Mouse (Mus musculus) retina, postnatal 7 days (tissue): ENCODE measurements around the gene Casz1.

Experiments
- DNase-seq: peaks from one replicate; pipeline ENCODE4 v3.0.0-alpha.2; 2012; ENCODE audit warnings: low read depth, low spot score

Casz1 gene

DNA sequence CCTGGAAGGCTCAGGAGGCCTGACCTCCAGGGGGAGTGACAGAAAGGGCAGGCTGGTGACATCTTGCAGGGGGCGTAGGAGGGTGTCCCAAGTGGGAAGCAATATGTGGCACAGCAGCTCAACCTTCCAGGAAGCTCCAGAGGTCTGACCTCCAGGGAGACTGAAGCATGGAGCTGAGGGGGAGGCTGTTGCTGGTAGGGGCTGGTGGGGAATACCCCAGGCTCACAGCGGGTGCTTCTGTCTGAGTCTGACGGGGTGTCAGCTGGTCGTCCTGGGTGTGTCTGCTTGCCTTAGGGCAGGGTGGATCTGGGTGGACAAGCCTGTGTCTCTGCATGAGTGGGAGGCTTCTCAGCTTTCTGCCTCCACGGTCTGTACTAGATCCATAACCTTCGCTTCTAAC lies 38.1 kb downstream of the Casz1 start:
- no peak for DNase-seq

DNA sequence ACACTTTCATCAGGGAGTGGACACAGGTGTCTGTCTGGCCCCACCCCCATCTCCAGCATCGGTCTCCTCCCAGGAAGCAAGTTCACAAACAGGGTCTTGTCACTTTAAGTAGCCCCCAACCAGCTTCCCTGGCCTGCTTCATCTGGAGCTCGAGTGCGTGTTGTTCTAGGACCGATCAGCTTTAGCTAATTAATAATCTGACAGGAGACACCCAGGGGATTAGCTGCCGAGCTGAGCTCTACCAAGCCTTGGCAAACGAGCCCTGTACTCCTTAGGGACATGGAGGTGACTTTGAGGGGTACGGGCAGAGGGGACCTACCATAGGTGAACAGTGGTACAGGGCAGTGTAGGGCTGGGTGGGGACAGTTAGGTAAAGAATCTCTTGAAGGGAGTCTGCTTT lies 40.7 kb downstream of the Casz1 start:
- peak; percentile 72 for DNase-seq

DNA sequence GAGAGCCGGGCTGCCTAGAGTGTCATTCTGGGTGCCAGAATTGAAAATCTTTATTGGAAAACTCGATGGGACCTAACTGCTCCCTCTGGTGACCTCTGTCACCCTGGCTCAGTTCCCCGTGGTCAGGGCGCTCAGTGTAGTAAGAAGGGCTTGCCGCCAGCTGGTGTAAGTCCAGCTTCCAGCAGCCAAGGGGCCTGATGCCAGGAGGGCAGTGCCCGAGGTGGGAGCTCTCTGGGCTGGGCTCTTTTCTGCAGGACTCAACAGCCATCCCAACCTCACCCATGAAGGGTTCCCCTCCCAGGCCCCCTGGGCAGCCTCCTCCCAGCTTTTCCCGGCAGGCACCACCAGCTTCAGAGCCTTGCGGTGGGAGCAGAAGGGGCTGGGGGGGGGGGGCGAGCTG lies 42.0 kb downstream of the Casz1 start:
- DNase-seq = no peak

DNA sequence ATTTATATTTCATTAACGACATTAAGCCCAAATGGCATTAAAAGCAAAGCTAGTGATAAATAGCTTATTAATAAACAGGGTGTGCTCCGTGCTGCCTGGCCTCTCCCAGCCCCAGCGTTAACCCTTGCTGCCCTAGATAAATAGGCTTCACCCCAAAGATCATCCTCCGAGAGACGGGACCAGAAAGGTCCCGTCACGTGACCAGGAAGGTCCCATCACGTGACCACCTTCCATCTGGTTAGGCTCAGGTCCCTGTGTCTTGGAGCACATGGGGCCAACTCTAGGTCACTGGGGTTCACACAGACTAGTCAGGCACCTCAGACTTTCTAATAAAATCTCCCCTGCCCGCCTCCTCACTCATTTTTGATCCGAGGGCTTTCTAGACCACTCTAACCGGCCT lies 42.5 kb downstream of the Casz1 start:
- DNase-seq = no peak

DNA sequence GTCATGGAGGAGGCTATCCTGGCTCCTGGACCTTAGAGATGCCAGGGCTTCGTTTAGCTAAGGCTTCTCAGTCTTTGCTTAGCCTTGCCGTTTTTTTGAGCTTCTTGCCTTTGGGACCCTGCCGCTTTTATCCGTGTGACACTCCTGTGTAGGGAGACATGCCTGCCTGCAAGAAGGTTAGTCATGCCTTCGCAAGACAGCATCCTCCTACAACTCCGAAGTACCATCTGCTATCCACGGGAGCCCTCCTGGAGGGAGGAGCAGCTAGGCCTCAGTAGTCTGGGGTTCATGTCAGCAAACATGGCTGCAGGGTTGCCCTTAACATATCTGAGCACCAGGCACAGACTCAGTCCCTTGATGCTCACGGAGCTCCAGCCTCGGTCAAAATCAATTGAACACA lies 43.4 kb downstream of the Casz1 start:
- DNase-seq = no peak

DNA sequence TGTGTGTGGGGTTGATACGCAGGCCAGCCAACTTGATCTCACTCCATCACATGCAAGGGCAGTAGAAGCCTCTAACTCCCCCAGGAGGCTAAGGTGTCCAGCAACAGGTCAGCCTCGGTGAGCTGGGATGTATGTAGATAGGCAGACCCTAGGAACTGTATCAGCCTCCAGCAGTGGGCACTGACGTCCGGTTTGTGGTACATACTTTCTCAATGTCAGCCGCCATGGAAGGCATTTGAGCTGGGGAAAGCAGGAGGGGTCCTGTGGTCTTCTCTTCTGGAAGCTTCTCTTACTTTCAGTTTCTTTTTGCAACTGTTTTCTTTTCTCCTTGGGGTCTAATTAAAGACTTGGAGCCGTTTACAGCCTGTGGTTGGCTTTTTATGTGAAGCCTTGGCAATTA lies 45.2 kb downstream of the Casz1 start:
- no peak for DNase-seq

DNA sequence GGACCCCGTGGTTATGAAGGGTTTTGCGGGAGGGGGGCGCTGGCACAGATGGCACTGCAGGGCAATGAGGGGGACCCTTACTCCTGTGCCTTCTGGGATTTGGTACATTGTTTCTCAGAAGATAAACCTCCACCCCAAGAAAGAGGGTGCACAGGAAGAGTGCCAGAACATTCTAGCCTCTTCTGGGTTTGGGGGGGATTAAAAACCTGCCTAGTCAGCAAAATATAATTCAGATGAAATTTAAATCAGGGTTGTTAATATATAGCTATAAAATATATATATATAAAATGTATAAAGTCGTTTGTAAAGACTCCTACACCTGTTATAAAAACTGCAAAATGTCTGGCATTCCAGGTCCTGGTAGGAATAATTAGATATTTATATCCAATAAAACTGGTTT lies 48.8 kb downstream of the Casz1 start:
- no peak for DNase-seq

DNA sequence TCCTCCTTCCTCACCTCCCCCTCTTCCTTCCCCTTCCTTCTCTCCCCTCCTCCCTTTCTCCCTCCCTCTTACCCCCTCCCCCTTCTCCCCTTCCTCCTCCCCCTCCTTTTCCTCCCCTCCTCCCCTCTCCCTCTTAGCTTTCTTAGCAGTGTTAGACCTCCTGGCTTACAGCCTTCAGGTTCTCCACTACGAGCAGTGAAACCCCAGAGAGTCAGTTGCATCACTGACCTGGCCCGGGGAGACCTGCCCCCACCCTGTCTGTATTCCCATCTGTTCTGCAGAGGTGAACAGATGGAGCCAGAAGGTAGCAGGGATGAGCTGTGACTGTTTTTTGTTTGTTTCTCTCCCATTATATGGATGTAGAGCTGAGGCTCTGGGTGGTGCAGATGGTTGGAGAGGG lies 49.9 kb downstream of the Casz1 start:
- no peak for DNase-seq

DNA sequence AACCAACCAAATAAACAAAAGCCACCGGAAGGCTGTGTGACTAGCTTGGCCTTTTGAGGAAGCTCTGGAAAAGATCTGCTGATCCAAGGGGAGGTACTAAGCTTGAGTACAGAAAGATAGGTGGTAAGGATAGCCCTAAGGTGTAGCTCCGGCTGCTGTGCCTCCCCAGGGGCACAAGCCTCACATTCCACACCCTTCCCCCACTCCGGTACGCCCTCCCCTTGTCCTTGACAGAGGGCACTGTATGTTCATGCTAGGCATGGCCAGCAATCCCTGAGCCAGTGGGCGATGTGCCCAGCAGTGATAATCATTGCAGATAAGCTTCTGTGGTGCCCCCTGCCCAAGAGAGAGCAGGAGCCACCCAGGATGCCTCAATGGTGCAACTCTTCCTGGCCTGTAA lies 51.3 kb downstream of the Casz1 start:
- DNase-seq = no peak

DNA sequence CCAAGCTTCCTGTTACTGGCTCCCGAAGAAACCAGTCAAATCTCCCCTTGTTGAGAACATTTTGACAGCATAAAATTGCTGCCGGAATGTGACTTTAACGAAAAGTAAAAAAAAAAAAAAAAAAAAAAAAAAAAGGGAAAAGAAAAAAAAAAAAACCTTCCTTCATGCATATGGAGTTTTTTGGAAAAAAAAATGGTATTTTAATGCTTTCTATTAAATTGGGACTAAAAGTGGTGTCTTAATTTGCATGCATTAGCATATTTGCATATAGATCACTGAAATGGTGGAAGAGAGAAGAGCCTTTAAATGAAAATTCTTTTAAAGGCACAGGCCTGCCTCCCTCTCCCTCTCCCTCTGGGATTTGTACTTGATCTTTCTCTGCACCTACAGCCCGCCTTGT lies 52.0 kb downstream of the Casz1 start:
- no peak for DNase-seq

DNA sequence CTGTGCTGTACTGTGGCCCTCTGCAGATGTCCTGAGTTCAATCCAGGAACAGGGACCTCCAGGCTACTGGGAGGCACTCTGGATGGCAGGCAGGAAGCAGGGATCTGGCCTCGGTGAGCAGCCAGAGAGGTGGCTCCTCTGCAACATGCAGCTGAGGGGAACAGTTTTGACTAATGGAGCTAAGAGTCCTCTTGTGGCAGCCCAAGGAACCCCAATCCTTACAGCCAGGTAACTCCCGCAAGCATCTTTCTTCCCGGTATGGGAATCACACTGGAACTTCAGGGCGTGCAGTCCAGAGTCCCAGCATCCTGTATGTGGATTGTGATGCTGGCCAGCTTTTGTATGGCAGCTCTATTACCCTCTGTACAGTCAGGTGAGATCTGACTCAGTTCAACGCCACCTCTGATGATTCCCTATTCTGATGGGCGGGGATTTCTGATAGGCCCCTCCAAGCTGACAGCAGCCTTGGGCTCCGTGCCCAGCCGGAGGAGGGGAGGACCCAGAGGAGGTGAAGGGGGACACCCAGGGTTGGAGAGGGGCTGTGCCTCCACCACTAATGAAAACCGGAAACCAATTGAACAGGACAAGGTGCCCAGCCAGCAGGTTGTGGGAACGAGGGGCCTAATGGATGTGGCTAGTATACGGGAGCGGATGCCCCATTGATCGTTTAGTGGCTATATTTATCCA lies 53.3 kb downstream of the Casz1 start:
- no peak for DNase-seq

DNA sequence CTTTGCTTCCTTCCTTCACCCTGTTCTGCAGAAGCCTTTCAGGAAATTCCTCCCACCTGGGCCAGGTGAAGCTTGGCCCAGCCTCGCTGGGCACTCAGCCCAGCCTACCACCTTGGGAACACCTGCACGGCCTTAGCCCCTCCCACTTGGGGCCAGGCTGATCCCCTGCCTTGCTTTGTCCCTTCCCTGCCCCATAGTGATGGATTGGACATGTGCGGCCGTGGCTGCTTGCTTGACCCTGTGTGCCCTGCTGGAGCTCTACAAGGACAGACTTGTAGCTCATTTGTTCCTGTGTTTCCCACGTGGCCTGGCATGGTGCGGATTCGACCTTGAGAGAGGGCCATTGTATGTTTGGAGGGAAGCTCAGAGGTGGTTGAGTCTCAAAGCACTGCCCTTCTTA lies 54.0 kb downstream of the Casz1 start:
- DNase-seq = no peak

DNA sequence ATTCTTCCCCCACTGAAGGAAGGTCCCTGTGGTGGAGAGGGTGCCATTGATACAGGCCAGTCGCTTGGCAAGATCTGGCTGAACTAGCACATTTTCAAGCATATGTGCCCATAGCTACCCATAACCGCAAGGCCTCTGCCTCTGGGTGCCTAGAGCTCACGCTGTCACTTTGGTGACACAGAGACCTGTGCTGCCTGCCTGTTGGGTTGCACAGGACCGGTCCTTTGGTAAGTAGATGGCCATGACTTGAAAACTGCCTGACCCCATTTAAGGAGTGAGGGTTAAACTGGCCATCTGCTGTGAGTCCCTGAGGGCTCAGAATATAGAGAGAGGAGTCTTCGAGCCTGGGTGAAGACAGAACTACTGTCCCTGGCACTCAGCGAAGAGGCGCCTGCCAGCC lies 55.2 kb downstream of the Casz1 start:
- DNase-seq = no peak

DNA sequence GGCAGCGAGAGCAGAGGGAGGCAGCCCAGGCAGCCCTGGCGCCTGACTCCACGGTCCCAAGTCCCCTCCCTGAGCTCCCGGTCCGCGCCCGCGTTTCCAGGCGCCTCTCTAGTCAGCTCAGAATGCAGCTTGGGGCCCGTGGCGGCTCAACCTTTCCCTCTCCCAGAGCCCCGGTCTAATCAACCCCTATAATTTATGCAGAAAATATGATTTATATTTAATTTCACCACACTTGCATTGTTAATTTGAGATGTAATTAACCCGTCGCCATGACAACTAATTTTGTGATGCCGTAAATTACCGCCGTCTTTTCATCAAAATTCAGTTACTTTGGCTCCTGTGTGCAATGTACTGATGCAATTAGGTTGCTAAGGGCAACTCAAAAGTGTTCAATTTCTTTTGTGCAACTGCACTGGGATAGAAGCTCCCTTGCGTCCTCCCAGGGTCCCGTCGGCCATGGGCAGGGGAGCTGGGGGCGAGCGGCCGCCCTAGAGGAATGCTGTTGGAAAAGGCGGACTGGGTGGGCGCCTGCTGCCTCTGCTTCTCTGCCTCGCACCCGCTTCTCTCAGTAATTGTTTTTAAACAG lies 55.8 kb downstream of the Casz1 start:
- no peak for DNase-seq

DNA sequence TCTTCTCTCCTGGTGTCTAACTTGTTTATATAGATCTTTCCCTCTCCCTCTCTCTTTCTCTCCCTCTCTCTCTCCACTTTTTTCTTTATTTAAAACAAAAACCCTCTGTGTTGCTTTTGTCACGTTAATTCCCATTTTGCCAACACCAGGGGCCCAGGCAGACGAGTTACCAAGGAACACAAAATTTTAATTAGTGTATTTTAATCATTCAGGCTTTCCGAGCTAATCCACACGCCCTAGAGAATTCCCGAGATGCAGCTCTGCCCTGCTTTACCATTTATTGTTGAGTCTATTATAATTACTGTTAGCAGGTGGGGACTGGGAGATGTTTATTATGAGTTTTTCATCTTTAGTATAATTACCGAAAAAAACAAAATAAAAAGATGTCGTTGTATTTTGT lies 56.4 kb downstream of the Casz1 start:
- no peak for DNase-seq

DNA sequence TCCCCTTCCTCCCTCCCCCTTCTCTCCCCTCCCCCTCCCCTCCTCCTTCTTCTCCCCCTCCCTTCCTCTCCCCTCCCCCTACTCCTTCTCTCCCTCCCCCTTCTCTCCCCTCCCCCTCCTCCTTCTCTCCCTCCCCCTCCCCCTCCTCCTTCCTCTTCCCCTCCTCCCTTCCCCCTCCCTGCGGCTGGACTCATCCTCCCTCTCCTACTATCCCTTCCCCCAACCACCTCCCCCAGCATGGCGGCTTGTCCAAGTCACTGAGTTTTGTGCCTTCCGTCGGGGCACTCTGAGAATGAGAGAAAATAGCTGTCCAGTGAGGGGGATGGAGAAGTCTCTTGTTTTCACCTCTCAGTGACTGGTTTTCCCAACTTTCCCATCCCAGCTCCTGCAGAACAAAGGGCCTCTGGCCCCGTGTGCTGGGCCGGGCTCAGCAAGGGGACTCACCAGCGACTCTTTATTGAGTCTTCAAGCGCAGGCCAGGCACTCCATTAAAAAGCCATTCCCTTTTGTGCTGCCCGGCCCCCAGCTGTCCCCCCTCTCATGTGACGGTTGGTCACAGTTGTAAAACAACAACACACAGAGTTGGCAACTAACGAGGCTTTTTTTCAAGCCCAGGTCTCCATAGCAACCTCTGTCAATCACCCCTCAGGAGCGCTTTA lies 62.7 kb downstream of the Casz1 start:
- no peak for DNase-seq

DNA sequence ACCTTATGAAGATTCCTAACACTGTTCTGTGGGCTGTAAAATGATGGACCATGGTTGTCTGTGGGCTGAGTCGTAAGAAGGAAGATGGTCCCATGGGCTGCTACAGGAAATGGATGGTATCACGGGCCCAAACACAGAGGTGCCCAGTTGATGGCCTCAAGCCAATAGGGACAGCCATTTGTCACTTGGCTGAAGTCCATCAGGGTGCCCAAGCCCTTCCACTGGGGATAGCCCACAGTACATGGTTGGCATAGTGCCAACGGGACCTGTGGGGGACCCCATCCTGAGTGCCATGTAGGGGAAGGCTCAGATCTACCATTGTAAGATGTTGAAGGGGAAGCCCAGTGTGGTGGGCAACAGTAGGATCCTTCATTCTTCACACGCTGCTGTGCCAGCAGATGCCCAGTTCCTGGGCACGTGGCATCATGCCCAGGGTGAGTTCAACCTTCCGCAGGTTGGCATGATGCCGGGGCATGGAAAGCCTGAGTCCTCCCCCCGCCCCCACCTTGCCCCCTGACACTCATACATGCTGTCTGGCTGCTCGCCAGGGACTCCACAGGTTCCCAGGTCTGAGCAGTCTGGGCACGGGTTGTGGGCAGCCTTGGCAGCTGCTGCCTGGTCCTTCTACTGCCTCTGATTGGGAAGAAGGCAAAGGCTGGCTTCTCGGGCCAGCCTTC lies 63.6 kb downstream of the Casz1 start:
- no peak for DNase-seq

DNA sequence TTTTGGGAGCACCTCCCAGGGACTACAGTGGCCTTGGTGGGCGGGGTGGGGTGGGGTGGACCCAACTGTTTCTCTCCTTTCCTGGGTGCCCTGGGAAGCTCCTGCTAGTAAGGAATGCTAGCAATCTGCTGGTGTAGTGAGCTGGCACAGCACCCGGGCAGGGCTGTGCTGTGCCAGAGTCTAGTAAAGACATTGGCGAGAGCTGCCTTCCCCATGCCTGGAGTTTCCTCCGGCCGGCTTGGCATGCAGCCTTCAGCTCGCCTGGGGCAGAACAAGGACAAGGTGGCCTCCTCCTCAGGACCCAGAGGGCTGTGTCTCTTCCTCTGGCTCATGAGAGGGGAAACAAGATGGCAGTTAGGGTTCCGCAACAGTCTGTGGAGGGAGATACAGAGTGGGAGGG lies 65.3 kb downstream of the Casz1 start:
- DNase-seq = no peak

DNA sequence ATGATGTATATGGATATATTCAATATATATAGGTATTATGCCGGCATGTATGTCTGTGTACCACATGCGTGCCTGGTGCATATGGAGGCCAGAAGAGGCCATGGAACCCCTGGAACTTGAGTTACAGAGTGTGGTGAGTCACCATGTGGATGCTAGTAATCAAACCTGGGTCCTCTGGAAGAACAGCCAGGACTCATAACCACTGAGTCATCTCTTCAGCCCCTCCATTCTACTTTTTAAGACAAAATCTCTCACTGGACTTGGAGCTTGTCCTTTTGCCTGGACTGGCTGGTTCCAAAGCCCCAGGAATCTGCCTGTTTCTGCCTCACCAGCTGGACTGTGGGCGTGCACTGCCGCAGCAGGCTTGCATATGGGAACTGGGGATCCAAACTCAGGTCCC lies 66.3 kb downstream of the Casz1 start:
- DNase-seq = no peak

DNA sequence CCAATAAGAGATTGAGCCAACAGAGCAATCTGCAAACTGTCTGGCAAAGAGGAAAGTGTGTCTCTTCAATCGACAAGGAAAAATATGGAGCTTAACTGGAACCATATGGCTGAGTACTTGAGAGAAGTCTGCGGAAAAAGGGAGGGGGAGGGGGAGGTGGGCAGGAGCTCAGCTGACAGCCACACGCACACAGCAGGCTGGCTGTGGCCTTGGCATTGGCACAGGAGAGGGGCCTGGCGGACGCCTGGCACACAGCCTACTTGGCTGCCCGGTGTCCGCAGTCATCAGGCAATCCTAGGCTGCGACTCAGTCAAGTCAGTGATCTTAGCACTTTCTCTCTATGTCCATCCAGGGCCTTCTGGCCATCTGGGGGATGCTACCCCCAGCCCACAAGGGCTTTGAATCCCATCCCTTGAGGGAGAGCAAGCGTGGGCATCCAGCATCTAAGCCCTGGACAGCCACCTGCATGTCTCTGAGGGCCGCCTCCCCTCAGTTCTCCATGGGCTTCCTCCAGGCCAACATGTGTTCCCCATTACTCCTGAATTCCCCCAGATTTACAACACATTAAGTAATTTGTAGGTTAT lies 67.6 kb downstream of the Casz1 start:
- no peak for DNase-seq

DNA sequence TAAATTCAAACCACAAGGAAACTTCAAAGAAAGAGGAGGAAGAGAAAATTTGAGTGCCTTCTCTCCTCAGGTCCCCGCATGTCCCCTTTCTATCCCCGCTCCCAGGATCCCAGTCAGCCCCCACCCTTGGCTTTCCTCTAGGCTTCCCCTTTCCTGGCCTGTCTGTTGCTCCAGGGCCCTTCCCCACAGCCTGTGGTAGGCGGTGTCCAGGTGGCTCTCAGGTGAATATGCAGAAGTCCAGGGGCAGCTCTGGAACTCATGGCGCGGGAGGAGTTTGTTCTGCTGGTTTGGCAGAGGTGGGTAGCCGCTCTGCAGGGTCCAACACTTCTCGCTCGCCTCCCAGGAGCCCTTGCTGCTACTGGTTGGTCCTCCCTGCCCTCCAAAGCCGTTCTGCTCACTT lies 68.1 kb downstream of the Casz1 start:
- DNase-seq = no peak

DNA sequence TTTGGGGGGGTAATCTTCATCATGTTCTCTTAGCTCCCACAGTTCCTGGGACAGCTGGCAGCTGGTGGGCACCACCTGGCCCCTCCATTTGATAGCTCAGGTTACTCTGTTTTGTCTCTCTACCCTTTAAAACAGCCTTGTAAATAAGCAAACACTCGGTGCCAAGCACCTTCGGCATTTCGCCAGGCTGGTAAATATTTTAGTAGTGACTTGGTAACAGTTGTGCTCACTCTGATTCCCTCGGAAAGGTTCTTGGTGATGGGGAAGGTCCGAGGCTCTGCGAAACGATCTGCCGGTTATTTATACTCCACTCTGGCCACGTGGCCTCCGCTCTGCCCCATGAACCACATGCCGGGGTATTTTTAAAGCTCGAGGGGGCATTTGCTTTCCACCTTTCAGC lies 68.6 kb downstream of the Casz1 start:
- DNase-seq = no peak

DNA sequence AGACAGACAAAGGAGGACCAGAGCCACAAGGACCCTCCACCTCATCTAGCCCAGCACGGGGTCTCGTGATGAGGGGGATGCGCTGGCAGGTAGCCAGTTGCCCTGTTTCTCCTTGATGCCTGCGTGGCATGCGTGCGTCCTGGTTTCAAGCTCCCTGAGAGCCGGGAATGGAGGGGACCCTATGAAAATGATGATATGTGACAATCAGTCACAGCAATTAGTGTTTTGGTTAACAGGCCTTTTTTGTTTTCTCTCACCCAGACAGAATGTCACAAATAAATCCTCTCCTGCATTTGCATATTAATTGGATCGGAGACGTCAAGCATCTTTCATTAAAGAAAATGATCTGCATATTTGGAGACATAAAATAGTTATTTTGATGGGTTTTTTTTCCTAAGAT lies 71.9 kb downstream of the Casz1 start:
- DNase-seq = no peak
